Mouse (Mus musculus) R1 (cell line): Measurements from ENCODE around the gene Arhgap44.

Experiments used
- DNase-seq: peaks from one replicate; pipeline ENCODE4 v3.0.0-alpha.2; 2018; ENCODE audit warnings: low read depth, low spot score

The Arhgap44 gene

GRCm38 (mm10) chr11:65162767-65163120 lies at the start of gene Arhgap44:
Gene Arhgap44 (minus strand): TSS chr11:65162961.
- peak; percentile 78 for DNase-seq

GRCm38 (mm10) chr11:65211701-65212100 lies 48.9 kb upstream of the Arhgap44 start:
- no peak for DNase-seq

- DNase-seq: no peak
Observed at GRCm38 (mm10) chr11:65209441-65209840, 46.7 kb upstream of the Arhgap44 start.

GRCm38 (mm10) chr11:65205306-65205705 lies 42.5 kb upstream of the Arhgap44 start:
- no peak for DNase-seq

- DNase-seq: no peak
Observed at GRCm38 (mm10) chr11:65204651-65205050, 41.9 kb upstream of the Arhgap44 start.

GRCm38 (mm10) chr11:65203020-65203419 lies 40.3 kb upstream of the Arhgap44 start:
- no peak for DNase-seq

- DNase-seq: no peak
Observed at GRCm38 (mm10) chr11:65202236-65202635, 39.5 kb upstream of the Arhgap44 start.

GRCm38 (mm10) chr11:65198026-65198425 lies 35.3 kb upstream of the Arhgap44 start:
- no peak for DNase-seq

- peak; percentile 63 for DNase-seq
Observed at GRCm38 (mm10) chr11:65197280-65197679, 34.5 kb upstream of the Arhgap44 start.

- DNase-seq: no peak
Observed at GRCm38 (mm10) chr11:65186974-65187373, 24.2 kb upstream of the Arhgap44 start.

GRCm38 (mm10) chr11:65185114-65185513 lies 22.4 kb upstream of the Arhgap44 start:
- no peak for DNase-seq

- no peak for DNase-seq
Observed at GRCm38 (mm10) chr11:65170121-65170750, 7.5 kb upstream of the Arhgap44 start.

- peak; percentile 69 for DNase-seq
Observed at GRCm38 (mm10) chr11:65161881-65162766, 637 bp downstream of the Arhgap44 start.

- DNase-seq: no peak
Observed at GRCm38 (mm10) chr11:65160991-65161880, 1.5 kb downstream of the Arhgap44 start.

- DNase-seq: no peak
Observed at GRCm38 (mm10) chr11:65159791-65160190, 3.0 kb downstream of the Arhgap44 start, which contains the start of gene 1700086D15Rik. Gene 1700086D15Rik (minus strand): TSS chr11:65159891.

- DNase-seq: no peak
Observed at GRCm38 (mm10) chr11:65158658-65158990, 4.1 kb downstream of the Arhgap44 start.

GRCm38 (mm10) chr11:65157966-65158657 lies 4.6 kb downstream of the Arhgap44 start:
- DNase-seq: peak; percentile 85

GRCm38 (mm10) chr11:65153006-65153405 lies 9.8 kb downstream of the Arhgap44 start:
- DNase-seq: no peak

GRCm38 (mm10) chr11:65148441-65148840 lies 14.3 kb downstream of the Arhgap44 start:
- DNase-seq: no peak

- DNase-seq: no peak
Observed at GRCm38 (mm10) chr11:65142838-65143417, 19.8 kb downstream of the Arhgap44 start.

- no peak for DNase-seq
Observed at GRCm38 (mm10) chr11:65139030-65139429, 23.7 kb downstream of the Arhgap44 start.
